Mouse (Mus musculus): ENCODE results near the gene Ptprn2.

The Ptprn2 gene

GRCm38 (mm10) chr12:117127078-117127477, 641.6 kb downstream of the Ptprn2 start:
- no peak for DNase-seq (ENCODE audit: low read depth, low spot score)

- no peak for DNase-seq (ENCODE audit: low read depth, low spot score)
These were observed 642.0 kb downstream of the Ptprn2 start for GRCm38 (mm10) chr12:117127485-117127884.

DNA sequence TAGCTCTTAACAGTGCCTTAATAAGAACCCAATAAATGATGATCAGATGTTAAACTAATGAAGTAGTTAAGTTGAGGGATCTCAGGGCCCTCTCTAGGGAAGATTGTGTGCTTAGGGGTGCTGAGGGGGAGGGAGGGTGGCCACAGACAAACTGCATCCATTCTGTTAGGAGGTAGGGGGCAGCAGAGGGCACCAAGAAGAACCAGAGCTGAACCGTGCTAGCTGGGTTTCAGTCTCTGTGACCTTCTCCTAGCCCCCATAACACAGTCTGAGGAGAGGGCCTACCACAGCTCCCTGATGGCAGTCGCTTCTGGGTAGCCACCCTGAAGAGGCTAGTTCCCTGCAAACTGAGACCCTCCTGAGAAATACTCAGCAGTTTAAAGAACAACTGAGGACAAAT, 646.6 kb downstream of the Ptprn2 start:
- DNase-seq (ENCODE audit: low read depth, low spot score) = no peak

DNA sequence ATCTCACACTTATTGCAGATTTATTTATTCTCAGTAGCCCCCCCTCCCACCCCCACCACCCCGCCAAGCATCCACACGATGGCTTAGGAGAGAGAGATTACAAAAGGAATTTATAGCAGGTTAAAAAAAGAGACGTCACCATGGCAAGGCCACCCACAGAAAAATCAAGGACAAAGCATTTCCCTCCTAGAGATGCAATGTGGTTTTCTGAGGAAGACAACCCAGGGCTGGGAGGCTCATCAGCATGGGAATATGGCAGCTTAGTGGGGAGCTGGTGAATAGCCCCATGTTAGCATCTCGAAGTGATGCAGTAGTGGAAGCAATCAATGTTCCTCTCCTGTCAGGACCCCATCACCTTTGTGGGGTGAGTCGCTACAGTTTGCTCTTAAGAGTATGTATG, 649.7 kb downstream of the Ptprn2 start:
- DNase-seq (ENCODE audit: low read depth, low spot score) = no peak

- no peak for DNase-seq (ENCODE audit: low read depth, low spot score)
These were observed 651.0 kb downstream of the Ptprn2 start for GRCm38 (mm10) chr12:117136472-117137010.

GRCm38 (mm10) chr12:117140901-117141300, 655.4 kb downstream of the Ptprn2 start:
- no peak for DNase-seq (ENCODE audit: low read depth, low spot score)

DNA sequence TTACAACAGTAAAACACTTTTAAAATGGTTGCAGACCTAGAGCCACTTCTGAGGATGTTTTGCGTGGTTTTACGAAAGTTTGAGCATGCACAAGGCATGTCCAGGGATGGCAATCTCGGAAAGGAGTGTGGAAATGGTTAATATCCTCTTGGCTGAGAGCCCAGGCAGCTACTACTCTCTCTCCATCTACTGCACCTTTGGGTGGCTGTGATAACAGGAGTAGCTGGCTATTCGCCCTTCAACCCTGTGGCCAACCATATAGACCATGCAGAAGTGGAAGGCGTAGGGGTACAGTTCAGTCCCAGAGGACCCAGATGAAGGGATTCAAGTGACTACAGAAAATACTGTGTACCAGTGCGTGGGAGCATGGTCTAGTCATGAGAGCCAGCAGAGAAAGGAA, 655.9 kb downstream of the Ptprn2 start:
- DNase-seq (ENCODE audit: low read depth, low spot score) = no peak

DNA sequence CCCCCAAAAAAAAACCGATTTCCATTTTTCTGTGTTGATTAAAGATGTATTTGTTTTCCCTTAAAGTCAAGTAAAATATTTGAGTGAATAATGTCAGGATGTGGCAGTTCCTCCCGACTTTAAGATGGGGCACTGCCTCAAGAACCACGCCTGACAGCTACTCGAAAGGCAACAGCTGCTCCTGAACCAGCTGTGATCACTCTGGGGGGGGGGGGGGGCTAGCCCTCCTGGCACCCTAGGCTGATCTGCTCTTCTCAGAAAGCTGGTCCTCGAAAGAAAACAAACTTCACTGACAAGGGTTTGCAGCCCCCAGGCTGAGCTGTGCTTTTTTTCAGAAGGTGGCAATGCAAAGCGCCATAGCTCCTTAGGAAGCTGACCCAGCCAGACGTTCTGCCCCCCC, 663.7 kb downstream of the Ptprn2 start:
- DNase-seq (ENCODE audit: low read depth, low spot score) = no peak

DNA sequence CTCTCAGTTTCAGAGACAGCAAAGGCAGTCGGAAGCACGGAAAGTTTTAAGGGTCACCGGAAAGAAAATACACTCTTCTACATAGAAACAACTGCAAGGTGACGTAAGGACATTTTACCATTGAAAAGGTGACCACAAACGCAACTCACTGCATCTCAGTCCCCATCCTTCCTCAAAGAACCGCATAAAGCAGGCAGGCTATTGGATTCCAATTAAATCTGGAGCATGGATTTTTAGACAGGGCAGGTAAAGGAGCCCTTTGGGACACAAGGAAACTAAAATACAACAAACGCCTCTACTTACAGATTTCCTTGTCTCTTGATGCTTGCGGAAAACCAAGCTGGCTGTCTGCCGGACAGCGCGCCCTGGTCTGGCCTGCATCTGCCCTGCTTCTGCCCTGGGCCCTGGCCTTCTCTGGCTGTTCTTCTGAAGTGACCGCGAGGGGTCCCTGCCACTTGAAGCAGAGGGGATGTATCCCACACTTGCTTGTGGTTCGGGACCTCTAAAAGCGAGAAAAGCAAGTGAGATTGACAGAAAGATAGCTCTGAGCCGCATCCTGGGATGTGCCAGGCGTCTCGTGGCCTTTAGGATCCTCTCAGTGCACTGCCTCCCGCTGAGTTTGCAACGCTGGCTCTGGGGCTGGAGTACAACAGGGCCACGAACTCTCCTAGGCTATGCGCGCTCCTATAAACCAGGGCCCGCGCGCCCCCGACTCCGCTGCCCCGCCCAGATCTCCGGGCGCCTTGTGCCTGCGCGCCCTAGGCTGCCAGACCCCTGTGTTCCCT, 665.3 kb downstream of the Ptprn2 start:
- DNase-seq (ENCODE audit: low read depth, low spot score) = no peak

DNA sequence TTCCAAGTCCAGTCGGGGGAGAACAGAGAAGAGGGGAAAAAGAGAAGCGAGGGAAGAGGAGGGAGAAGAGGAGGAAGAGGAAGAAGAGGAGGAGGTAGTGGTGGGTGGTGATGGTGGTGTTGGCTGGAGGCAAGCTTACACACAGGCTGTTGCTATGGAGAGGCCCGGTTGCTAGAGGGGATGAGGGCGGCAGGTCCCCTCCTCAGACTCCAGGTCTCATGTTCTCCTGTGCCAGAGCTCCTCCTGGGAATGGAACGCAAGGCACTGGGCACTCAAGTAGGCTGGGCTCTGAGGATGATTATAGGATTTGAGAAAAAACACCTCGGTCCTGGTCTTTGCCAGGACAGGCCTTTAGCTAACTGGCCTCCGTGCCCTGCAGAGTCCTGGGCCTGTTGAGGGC, 666.1 kb downstream of the Ptprn2 start:
- no peak for DNase-seq (ENCODE audit: low read depth, low spot score)

- DNase-seq (ENCODE audit: low read depth, low spot score) = no peak
These were observed 667.0 kb downstream of the Ptprn2 start for GRCm38 (mm10) chr12:117152366-117153165.

- DNase-seq (ENCODE audit: low read depth, low spot score) = no peak
These were observed 667.6 kb downstream of the Ptprn2 start for GRCm38 (mm10) chr12:117153166-117153480.

- no peak for DNase-seq (ENCODE audit: low read depth, low spot score)
These were observed 668.3 kb downstream of the Ptprn2 start for GRCm38 (mm10) chr12:117153671-117154355.

- DNase-seq (ENCODE audit: low read depth, low spot score) = no peak
These were observed 669.1 kb downstream of the Ptprn2 start for GRCm38 (mm10) chr12:117154356-117155243.

GRCm38 (mm10) chr12:117155307-117156220, 670.0 kb downstream of the Ptprn2 start:
- DNase-seq (ENCODE audit: low read depth, low spot score) = no peak

DNA sequence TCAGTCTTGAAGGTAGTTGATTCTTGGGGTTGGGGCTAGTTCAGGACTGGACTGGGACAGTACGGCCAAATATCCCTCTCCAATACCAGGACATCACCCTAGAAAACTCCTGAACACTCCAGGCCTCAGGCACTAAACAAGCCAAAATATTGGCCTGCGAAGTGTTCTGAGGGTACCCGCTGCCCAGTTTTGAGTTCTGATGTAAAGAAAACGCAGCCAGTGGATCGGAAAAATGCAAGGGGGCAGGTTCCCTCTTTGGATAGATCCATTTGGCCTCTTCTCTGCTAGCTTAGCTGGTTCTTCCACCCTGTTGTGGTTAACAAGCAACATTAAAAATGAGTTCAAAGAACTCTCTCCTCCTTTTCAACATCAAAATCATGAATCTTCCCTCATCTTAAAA, 670.7 kb downstream of the Ptprn2 start:
- DNase-seq (ENCODE audit: low read depth, low spot score) = no peak

DNA sequence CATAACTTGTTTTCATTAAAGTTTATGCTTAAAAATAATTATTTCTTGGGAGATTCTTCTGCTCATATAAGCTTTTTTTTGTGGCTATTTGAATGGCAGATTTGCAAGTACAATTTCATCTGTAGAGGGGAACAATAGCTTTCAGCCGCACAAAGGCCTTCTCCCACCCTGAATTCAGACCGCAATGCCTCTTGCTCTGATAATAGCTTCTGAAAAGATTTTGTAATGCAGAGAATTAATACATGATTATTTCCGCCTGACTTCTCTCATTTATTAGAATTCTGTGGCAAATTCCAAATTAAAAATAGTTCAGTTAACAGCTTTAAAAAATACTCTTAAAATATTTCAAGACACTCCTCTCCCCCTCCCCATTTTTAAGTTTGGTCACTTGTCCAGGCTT, 671.3 kb downstream of the Ptprn2 start:
- no peak for DNase-seq (ENCODE audit: low read depth, low spot score)

DNA sequence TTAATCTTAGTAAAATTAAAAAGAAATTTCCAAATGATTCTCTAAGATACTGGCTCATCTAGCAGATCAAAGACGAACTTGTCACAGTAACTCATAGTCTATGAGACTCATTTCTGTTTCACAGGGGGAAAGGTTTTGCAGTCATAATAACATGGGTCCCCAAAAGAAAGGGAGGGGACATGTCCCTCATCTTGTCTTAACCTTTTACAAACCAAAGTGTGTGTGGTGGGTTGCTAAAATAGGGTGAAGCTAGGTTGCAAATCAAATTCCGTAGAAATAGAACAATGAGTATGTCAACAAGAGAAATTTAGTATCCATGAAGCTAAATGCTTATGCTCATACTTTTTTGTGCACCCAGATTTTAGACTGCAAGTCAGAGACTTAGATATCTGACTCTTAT, 671.7 kb downstream of the Ptprn2 start:
- DNase-seq (ENCODE audit: low read depth, low spot score) = no peak

GRCm38 (mm10) chr12:117157660-117158386, 672.3 kb downstream of the Ptprn2 start:
- DNase-seq (ENCODE audit: low read depth, low spot score) = no peak
